Mouse (Mus musculus) lung, postnatal 14 days (tissue): ENCODE measurements around the gene Gm48552.

Source experiments
- DNase-seq: peaks from one replicate; pipeline ENCODE4 v3.0.0; 2021

Gm48552 gene

GRCm38 (mm10) chr10:81421041-81421796, 32.4 kb downstream of the Gm48552 start:
- peak; percentile 0 for DNase-seq

DNA sequence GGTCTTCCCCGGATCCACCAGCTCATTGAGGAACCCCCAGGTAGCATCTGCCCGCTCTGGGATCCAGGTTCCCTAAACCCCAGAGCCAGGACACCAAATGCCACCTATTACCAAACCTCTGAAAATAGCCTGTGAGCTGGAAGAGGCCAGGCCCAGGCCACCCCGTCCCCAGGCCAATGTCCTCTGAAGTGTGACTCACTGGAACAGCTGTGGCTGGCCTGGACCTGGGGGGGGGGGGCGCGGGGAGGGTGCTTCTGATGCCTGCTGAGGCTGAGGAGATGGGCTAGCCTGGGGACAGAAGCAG, 32.9 kb downstream of the Gm48552 start:
- DNase-seq, result peak; percentile 1

GRCm38 (mm10) chr10:81422191-81422590, 33.4 kb downstream of the Gm48552 start:
- DNase-seq, result peak; percentile 27

- no peak for DNase-seq
Observed at GRCm38 (mm10) chr10:81422661-81423217, 33.9 kb downstream of the Gm48552 start.

DNA sequence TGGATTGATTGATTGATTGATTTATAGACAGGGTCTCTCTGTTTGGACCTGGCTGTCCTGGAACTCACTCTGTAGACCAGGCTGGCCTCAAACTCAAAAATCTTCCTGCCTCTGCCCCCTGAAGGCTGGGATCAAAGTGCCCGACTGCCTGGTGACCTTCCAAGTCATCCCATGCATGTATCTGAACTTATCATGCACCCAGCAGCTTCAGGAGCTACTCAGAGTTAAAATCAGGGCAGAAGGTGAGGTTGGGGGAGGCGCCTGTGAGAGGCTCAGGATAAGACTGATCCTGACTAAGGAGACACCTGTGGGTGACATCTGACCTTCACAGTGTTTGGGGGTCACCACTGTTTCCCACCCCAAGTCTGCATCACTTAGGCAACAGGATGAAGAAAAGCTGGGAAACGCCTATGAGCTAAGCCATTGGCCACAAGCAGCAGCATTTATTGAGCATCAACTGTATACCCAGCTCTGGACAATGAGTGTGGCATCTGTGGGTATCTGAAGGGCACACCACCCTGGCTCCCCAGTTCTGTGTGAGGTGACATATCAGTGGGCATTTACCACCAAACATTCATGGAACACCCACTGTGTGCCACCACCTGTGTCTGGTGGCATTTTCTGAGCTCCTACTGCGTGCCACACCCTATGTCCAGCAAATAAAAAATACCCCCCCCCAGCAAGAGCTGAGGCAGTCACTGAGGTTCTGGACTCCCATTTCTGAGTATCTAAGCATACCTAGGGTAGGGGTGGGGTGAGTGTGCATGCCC, 34.9 kb downstream of the Gm48552 start:
- no peak for DNase-seq

DNA sequence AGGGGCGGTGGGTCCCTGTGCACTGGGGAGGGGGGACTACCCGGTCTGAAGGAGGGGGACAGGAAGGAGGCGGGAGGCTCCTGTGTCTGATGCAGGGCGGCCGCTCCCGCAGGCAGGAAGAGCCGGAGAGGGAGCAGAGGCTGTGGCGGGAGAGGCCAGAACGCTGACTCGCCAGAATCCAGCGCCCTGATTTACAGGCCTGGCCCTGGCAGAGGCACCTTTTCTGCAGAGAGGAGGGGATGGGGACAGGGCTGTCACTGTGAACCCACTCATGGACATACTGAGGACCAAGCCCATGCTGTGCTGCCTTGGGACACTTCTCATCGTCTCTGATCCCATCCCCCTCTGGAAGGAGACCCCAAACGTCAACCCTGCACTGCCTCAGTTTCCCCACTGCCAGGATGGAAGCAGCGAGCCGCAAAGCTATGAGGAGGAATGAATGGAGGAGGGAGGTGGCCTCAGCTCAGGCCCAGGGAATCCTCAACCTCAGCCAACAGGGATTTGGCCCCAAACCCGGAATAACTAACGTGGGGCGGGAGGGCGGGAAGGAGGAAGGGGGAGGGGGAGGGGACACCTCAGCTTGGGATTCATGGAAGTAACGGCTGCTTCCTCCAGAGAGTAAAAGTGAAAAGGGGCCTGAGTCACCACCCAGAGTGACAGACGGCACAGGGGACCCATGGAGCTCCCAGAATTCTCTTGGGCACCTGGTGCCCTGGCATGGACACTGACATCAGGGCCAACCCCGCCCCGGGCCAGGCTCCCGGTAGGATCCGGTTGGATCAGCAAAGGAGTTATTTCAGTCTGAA, 35.6 kb downstream of the Gm48552 start:
- peak; percentile 46 for DNase-seq

- peak; percentile 16 for DNase-seq
Observed at GRCm38 (mm10) chr10:81425236-81425850, 36.5 kb downstream of the Gm48552 start.

- DNase-seq, result peak; percentile 15
Observed at GRCm38 (mm10) chr10:81426081-81426671, 37.4 kb downstream of the Gm48552 start.

- peak; percentile 77 for DNase-seq
Observed at GRCm38 (mm10) chr10:81426897-81427296, 38.1 kb downstream of the Gm48552 start.

- no peak for DNase-seq
Observed at GRCm38 (mm10) chr10:81427327-81427726, 38.5 kb downstream of the Gm48552 start.

DNA sequence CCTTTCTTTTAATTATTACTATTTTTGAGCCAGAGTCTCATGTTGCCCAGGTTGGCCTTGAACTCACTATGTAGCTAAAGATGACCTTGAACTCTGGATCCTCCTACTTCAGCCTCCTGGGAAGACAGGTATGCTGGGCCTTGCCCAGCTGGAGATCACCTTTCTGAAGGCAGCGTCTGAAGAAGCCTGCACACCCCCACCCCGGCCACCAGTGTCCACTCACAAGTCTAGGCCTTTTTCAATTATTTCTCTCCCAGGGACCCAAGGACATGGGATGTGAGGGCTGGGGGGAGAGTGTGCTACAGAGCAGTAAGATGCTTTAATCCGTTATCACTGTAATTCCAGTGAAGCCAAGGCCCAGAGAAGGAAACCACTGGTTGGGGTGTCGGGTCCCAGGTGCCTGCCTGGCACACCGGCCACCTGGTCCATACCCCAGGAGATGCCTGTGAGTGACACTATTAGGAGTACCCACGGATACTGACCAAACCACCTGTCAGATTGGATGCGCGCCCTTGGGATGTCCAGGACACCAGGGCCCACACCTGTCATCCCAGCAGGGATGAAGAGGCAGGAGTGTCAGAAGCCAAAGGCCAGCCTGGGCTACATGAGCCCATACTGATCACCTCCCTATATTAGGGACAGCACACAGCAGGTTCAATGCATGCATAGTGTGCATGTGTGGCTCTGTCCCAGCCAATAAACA, 39.1 kb downstream of the Gm48552 start:
- no peak for DNase-seq

DNA sequence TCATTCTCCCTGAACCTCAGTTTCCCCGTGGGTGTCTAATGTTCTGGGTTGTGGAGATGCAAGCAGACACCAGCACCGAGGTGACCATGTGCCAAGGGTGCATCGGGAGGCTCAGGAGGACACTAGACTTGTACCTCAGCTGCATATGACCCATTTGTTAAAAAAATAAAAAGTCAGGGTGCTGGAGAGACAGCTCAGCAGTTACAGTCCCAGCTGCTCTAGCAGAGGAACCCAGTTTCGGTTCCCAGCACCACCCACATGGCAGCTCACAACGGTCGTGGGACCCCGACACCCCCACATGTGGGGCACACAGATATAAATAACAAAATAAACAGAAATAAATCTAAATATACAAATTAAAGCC, 39.7 kb downstream of the Gm48552 start:
- no peak for DNase-seq

DNA sequence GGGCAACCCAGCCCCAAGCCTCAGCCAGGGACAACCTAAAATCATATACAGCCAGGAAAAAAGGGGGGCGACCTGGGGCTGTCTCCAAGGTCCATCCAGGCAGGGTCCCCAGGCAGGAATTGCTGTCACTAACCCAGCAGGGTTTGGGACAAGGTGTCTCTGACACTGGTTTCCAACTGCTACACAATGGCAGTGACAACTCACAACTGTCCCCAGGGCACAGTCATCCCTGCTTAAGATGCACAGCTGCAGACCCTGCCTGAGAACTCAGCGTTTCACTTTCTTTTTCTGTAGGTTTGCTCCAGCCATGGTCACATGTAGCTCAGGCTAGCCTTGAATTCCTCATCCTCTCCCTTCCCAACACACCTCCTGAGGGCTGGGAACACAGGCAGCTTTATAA, 40.3 kb downstream of the Gm48552 start:
- no peak for DNase-seq

DNA sequence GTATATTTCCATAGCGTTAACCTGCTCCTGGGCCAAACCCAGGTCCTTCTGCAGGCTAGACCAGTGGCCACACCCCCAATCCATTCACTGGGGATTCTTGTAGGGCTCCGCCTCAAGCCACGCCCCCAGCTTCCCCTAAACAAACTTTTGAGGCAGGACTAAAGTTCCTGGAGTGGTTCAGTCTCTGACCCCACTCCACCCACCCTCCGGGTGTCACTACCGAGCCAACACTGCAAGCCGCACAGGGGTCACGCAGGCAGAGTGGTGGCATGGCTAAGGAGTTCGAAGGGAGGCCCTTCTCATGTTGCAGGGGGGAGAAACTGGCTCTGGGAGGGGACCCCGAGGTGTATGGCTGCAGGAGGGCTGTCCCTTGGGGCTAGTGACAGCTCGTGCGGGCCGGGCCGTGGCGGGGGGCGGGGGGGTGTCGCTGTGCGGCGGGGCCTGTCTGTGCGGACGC, 40.8 kb downstream of the Gm48552 start:
- DNase-seq, result peak; percentile 92

DNA sequence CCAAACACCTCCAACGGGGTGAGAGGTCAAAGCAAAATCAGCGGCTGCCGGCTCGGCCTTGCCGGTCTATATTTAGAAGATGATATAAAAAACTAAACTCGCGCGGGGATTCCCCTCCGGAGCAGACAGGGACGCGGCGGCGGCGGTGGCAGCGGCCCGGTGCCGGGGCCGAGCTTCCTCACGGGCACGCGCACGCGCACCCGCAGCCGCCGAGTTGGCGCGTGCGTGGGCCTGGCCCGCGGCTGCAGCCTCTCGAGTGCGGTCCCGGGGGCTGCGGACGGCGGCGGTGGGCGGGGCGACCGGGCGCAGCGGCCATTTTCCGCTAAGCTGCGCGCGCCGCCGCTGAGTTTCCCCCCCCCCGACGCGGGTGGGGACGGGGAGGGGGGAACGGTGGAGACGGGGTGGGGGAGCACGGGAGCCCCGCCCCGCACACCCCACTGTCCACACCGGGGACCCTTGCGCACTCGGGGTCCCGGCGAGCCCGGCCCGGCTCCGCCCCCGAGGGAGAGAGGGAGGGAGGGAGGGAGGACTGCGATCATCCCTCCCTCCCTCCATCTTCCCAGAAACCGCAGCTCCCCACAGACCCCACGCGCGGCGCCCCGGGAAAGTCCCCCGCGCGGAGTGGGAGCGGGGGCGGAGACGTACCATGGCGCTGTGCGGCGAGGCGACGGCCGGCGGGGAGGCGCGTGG, 41.5 kb downstream of the Gm48552 start:
- peak; percentile 80 for DNase-seq

DNA sequence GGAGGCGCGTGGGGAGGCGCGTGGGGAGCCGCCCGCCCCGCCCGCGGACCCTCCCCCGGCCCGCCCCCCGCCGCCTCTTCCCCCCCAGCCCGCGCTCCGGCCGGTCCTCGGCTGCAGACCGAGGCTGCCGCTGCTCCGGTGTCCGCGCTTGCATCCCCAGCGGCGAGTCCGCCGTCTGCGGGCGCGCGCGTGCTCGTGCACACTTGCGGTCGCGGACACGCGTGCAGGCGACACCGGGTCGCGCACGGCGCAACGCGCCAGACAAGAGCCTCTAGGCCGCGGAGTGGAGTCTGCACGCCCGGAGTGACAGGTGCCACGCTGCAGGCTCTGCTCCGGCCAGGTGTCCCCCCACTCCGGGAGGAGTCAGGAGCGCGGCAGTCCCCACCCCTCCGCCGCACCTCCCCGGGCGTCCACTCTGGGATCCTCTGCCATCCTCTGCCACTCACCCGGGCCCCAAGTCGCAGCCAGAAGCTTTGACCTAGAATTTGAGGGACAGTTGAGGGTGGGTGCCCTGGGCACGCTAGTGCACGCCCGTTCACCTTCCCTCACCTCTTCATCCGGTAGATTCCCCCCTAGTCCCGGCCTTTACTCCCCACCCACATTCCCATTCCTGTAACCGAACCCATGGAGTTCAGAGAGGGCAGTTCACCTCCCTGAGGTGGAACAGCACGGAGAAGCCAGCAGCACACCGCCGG, 42.2 kb downstream of the Gm48552 start:
- no peak for DNase-seq

- no peak for DNase-seq
Observed at GRCm38 (mm10) chr10:81431526-81432168, 42.8 kb downstream of the Gm48552 start.

GRCm38 (mm10) chr10:81432169-81432867, 43.5 kb downstream of the Gm48552 start:
- DNase-seq, result no peak

- peak; percentile 93 for DNase-seq
Observed at GRCm38 (mm10) chr10:81432868-81433262, 44.1 kb downstream of the Gm48552 start.
